Mouse (Mus musculus) pancreas, adult 10 weeks (tissue): ENCODE measurements around the gene Dnajc10. TPM values are rescaled to one million over a fixed set of nuclear protein-coding genes. Genes with fewer than 3 reads are reported as not detected.

Experiments used
- polyA plus RNA-seq: library from polyadenylated mRNA; stranded (reverse); fragments of 350-450 nt; fragmentation: Illumina TruSeq; extraction: RNeasy Lipid Tissue Mini Kit (QIAGEN cat#74804); gene quantifications from one replicate; pipeline ENCODE4 v1.2.3, GENCODE M21; 2015; ENCODE audit warnings: low read depth, low replicate concordance; ENCODE audit not compliant: insufficient read depth

Dnajc10 gene
- 14.5 TPM for polyA plus RNA-seq

DNA sequence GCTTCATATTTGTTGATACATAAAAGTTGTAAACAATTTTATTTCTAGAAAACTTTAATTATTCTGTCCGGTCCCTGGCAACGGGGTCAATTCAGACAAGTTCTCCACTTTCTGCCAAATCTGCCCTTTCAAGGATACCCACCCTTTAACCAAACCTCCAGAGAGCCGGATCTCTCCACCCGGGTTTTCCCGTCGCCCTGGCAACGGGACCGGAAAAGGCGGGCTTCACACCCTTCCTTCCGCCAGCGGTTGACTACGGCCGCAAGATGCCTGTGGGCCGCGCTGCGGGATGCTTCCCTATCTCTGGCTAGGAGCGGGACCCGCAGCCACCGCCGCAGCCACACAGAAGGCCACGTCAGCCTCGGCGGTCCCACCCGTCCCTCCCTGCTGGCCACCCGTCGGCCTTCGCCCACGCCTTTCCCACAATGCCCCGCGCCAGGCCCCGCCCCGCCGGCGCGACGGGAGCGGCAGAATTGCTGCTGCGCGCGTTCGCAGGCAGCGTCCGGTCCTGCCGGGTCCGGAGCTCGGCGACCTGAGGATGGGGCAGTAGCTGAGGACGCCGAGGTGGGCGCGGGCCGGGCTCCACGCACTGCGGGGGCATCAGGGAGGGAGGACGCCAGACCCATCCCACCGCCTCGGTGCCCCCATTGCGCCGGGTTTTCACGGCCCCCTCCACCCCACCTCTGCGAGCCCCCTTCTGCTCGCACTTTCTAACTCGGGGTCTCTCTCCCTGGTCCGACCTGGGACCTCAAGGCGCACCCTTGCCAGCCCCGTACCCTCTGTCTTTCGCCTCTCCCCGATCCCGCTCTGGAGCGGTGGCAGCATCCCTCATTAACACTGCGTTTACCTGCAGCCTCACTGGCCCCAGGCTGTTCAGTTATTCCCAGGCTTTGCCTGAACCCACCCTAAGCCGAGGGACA, at the start of gene Dnajc10:
Gene Dnajc10 (plus strand): TSS at position 225 of the 920 bp plus-strand sequence.

DNA sequence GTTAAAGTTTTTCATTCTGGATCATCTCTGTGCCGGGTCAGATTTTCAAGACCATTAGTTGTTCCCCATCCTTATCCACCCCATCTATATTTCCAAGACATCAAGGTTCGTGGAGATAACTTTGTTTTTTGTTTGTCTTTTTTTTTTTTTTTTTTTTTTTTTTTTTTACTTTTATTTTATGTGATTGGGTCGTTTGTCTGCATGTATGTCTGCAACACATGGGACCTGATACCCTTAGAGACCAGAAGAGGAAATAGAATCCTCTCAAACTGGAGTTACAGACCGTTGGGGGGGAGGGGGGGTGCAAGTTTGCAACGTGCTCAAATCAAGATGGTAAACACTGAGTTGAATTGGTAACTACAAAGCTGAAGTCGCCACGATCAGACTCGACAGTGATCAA, 23.1 kb upstream of the Dnajc10 start, which contains the start of gene Prdx6b:
Gene Prdx6b (plus strand): TSS at position 301 of the 400 bp plus-strand sequence.

Other genes starting within 250 kb of the Dnajc10 start
- 1.8 TPM for gene Pde1a, start 186.0 kb upstream of the Dnajc10 start, polyA plus RNA-seq
- not detected for gene Prdx6b, start 23.0 kb upstream of the Dnajc10 start, polyA plus RNA-seq
- gene Frzb, start 132.2 kb downstream of the Dnajc10 start, polyA plus RNA-seq = 6.0 TPM